Mouse (Mus musculus) midbrain, embryonic 15.5 days (tissue): ENCODE results near the gene Kmt2e. TPM values are rescaled to one million over a fixed set of nuclear protein-coding genes. Genes with fewer than 3 reads are reported as not detected.

Experiments used
- ATAC-seq: fragments of 200-750 bp; cut with Nextera tagmentation; replicated peaks from 2 replicates; pipeline ENCODE4 v1.8.0; 2017; ENCODE audit warnings: moderate TSS enrichment
- H3K27ac ChIP-seq: fragments of 300-500 bp; sonication (generic); 2 replicates; pipeline ENCODE4 v1.5.1; 2015; ENCODE audit warnings: mild to moderate bottlenecking, inconsistent platforms
- H3K27me3 ChIP-seq: fragments of 300-500 bp; sonication (generic); replicated peaks from 2 replicates; pipeline ENCODE4 v1.6.1; 2015; ENCODE audit warnings: inconsistent platforms
- H3K36me3 ChIP-seq: fragments of 300-500 bp; sonication (generic); replicated peaks from 2 replicates; pipeline ENCODE4 v1.6.1; 2015; ENCODE audit warnings: inconsistent platforms
- H3K4me1 ChIP-seq: fragments of 300-500 bp; sonication (generic); 2 replicates; pipeline ENCODE4 v1.6.1; 2015; ENCODE audit warnings: inconsistent platforms
- H3K4me2 ChIP-seq: fragments of 300-500 bp; sonication (generic); 2 replicates; pipeline ENCODE4 v1.6.1; 2015; ENCODE audit warnings: inconsistent platforms, mild to moderate bottlenecking, moderate library complexity
- H3K4me3 ChIP-seq: fragments of 300-500 bp; sonication (generic); 2 replicates; pipeline ENCODE4 v1.5.1; 2015; ENCODE audit warnings: mild to moderate bottlenecking, inconsistent platforms
- H3K9ac ChIP-seq: fragments of 300-500 bp; sonication (generic); 2 replicates; pipeline ENCODE4 v1.6.1; 2015; ENCODE audit warnings: mild to moderate bottlenecking, inconsistent platforms
- H3K9me3 ChIP-seq: fragments of 300-500 bp; sonication (generic); 2 replicates; pipeline ENCODE4 v1.6.1; 2016; ENCODE audit warnings: inconsistent platforms
- WGBS: fragments of 180-500 bp; shearing (Covaris S2); methylation state at CpG from one replicate; pipeline ENCODE4 v1.1.7; 2015; ENCODE audit warnings: mixed read lengths; 5-methylcytosine and 5-hydroxymethylcytosine counted together
- polyA plus RNA-seq: library from polyadenylated mRNA; unstranded; fragments of >200 nt; fragmentation: Nextera tagmentation; extraction: Ambion mirVana; gene quantifications from 2 replicates; pipeline ENCODE4 v1.2.1, GENCODE M21; 2015

The Kmt2e gene
- polyA plus RNA-seq, 1 experiment from 2014 or later: 181 TPM

- Histone ChIP-seq H3K4me3 (no peak overlapping the region), H3K27ac (no peak overlapping the region)
- ATAC-seq: no peak
Measured at GRCm38 (mm10) chr5:23420410-23420809, 13.8 kb upstream of the Kmt2e start.

GRCm38 (mm10) chr5:23421440-23421839 is 12.8 kb upstream of the Kmt2e start:
- no peak overlapping the region for H3K4me3 ChIP-seq
- no peaks in the 10 kb centered on the region for H3K9me3 ChIP-seq
- H3K9ac ChIP-seq: no peak overlapping the region
- H3K4me1 ChIP-seq: peaks cover 64% of the 10 kb centered on the region
- H3K27me3 ChIP-seq: no peaks in the 10 kb centered on the region
- 0 out of 2 replicates have a peak, but pooled peaks cover 8% of the 10 kb centered on the region for H3K36me3 ChIP-seq
- 87% methylated on average over 2 of the region's 2 CpGs for WGBS
- no peak for ATAC-seq
- no peak overlapping the region for H3K27ac ChIP-seq
- H3K4me2 ChIP-seq: no peak overlapping the region

More at GRCm38 (mm10) chr5:23420410-23420809, 13.8 kb upstream of the Kmt2e start:
- no peak overlapping the region for H3K9ac ChIP-seq
- no peaks in the 10 kb centered on the region for H3K9me3 ChIP-seq
- WGBS: 33% methylated on average over 1 of the region's 1 CpGs
- H3K27me3 ChIP-seq: no peaks in the 10 kb centered on the region
- no peak overlapping the region for H3K4me2 ChIP-seq
- H3K4me1 ChIP-seq: peaks cover 63% of the 10 kb centered on the region
- 0 out of 2 replicates have a peak, but pooled peaks cover 8% of the 10 kb centered on the region for H3K36me3 ChIP-seq

GRCm38 (mm10) chr5:23423036-23423435 is 11.2 kb upstream of the Kmt2e start:
- Histone ChIP-seq H3K4me3 (no peak overlapping the region), H3K36me3 (0 out of 2 replicates have a peak, but pooled peaks cover 8% of the 10 kb centered on the region), H3K27ac (no peak overlapping the region), H3K9me3 (no peaks in the 10 kb centered on the region), H3K27me3 (no peaks in the 10 kb centered on the region), H3K9ac (no peak overlapping the region), H3K4me2 (no peak overlapping the region), H3K4me1 (peaks cover 60% of the 10 kb centered on the region)
- WGBS: 83% methylated on average over 3 of the region's 3 CpGs
- ATAC-seq: no peak

DNA sequence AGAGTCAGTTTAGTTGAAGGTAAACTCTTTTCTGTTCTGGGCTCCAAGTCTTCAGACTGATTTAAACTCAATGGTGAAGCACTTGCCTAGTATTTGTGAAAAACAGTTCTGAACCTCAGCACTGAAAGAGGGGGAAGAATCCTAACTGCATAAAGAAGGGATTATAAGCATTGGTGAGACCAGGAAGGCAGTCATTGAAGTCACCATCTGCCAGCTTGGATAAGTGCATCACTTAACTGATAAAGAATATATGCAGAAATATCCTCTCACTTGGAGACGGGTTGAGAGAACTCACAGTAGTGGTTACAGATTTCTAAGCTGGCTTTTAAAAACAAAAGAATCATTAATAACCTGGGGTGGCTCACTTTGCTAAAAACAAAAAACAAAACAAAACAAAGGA is 6.7 kb upstream of the Kmt2e start:
- WGBS: 19% methylated on average over 1 of the region's 1 CpGs
- no peaks in the 10 kb centered on the region for H3K27me3 ChIP-seq
- no peaks in the 10 kb centered on the region for H3K9me3 ChIP-seq
- no peak overlapping the region for H3K27ac ChIP-seq
- H3K4me2 ChIP-seq: peak overlapping the region; percentile 59; the same call in 1 of the 2 replicates
- no peak overlapping the region for H3K4me3 ChIP-seq
- H3K9ac ChIP-seq: no peak overlapping the region
- no peak for ATAC-seq
- peaks cover 58% of the 10 kb centered on the region for H3K4me1 ChIP-seq
- H3K36me3 ChIP-seq: 0 out of 2 replicates have a peak, but pooled peaks cover 8% of the 10 kb centered on the region

DNA sequence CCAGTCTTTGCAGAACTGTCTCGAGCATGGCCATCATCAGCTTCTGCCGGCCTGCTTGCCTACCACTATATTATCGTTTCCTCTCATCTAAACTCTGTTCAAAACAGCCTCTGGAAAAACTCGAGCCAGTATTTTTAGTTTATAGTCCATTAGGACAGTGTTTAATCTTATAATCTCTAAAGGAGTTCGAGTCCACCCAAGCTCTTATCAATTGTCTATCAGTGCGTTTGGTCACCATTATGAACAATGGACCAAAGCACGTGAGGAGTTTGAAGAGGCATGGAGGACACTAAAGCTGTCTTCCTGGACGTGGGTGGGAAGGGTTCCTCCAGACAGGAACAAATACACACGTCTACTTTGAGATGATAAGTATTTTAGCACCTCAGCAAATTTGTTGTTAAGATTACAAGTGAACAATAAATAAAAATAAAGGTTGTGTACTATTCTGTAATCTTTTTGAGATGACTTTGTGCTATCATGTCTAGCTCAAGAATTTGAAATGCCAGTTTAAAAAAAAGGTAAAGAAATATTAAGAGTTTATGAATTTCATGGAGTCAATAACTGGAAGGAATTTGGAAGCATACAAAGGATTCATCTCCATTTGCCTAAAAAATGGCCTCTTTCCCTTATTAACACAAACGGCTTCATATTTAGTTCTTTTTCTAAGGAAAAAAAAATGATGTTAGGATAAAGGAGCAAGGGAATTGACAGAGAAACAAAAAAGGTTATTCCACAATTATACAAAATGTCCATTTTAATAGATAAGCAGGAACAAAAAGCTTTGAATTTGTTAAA is 3.0 kb upstream of the Kmt2e start:
- H3K4me1 ChIP-seq: peaks cover 37% of the 10 kb centered on the region
- peak overlapping the region; percentile 40 for H3K9ac ChIP-seq
- H3K27me3 ChIP-seq: no peaks in the 10 kb centered on the region
- 6% methylated on average over 10 of the region's 10 CpGs for WGBS
- peak overlapping the region; percentile 79 for H3K27ac ChIP-seq
- H3K4me2 ChIP-seq: peak overlapping the region; percentile 59
- H3K36me3 ChIP-seq: no peaks in the 10 kb centered on the region
- no peak for ATAC-seq
- H3K4me3 ChIP-seq: peak overlapping the region; percentile 63
- no peaks in the 10 kb centered on the region for H3K9me3 ChIP-seq

GRCm38 (mm10) chr5:23431948-23432707 is 2.1 kb upstream of the Kmt2e start:
- no peak for ATAC-seq
- H3K36me3 ChIP-seq: no peaks in the 10 kb centered on the region
- peak overlapping the region; percentile 63 for H3K4me3 ChIP-seq
- peak overlapping the region; percentile 59 for H3K4me2 ChIP-seq
- H3K4me1 ChIP-seq: peaks cover 31% of the 10 kb centered on the region
- H3K27me3 ChIP-seq: no peaks in the 10 kb centered on the region
- H3K27ac ChIP-seq: peak overlapping the region; percentile 99
- no peaks in the 10 kb centered on the region for H3K9me3 ChIP-seq
- 1% methylated on average over 10 of the region's 10 CpGs for WGBS
- H3K9ac ChIP-seq: peak overlapping the region; percentile 94

DNA sequence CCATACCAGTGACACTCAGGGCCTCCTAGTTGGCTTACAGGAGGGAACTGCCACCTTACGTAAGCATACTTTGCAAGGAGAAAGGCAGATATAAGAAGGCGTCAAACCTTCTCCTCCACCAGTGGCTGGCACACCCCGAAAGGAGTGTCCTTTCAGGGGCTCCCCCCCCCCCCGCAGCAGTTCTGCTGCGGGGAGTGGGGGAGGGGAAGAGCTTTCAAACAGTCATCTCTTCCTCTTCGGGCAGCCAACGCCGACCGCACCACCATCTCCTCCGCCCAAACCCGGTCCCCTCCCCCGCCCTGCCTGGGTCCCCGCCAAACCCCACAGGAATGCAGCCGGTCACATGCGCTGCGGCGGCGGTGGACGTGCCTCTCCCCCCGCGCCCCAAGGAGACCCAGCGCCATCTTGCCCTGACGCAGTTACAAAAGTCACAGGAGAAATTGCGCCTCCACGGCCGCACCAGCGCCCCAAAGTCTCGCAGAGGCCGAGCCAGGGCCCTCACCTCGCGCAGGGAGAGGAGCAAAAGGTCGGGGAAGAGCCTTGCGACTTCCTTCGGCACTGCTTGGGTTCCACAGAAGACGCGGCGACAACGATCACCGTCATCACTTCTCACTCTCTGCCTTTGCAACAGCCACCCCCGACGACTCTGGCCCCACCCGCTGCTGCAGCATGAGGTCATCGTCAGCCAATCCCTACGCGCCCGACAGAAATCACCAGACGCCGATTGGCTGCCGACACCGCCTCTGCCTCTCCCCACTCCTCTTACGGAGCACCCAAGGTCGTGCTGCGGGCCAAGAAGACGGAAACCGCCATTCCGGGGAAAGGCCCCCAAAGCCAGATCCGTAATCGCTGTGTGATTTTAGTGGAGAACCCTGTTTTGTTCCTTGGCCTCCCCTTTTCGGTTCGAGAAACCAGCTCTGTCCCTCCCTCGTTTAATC is 1.3 kb upstream of the Kmt2e start:
- under 1% methylated on average over 60 of the region's 61 CpGs for WGBS
- Histone ChIP-seq H3K4me3 (peak overlapping the region; percentile 63), H3K36me3 (no peaks in the 10 kb centered on the region), H3K4me2 (peak overlapping the region; percentile 80), H3K9ac (peak overlapping the region; percentile 94), H3K9me3 (no peaks in the 10 kb centered on the region), H3K4me1 (peaks cover 30% of the 10 kb centered on the region), H3K27me3 (no peaks in the 10 kb centered on the region), H3K27ac (peak overlapping the region; percentile 99)
- peak; percentile 93 for ATAC-seq

DNA sequence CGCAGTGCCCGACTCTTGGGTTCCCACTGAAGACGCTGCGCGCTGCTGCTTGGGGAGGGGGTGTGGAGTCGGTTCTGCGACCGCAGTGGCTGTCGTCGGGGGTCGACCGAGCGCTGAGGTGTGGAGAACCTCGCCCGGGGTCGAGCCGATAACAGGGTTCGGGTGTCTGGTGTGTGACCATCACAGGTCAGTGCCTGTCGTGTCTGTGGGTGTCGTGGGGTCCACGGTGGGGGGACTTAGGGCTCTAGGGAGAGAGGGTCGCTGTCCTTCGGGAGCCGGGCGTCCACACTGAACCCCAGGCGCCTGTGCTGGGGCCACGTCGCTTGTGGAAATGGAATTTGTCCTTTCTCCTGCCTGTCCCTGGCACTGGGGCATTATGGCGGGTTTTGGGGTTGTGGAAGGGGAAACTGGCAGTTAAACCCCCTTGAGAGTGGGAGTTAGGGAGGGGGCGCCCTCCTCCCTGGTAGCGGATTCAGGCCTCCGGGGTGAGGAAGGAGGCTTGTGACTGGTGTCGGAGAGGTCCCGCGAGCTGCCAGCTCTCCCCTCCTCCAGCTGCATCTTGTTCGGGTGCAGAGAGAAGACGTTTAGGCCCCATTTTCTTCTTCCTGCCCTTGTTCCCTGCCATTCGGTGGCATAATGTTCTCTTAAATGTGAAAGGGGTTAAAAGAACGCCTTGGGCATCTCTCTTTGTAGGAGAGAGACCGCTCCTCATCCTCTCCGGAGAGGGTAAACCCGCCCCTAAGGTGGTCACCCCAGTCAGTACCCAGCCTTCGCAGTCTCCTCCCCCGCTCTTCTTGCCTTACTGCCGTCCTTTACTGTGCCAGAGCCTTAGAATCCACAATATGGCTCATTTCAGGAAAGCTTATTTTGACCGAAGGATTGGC is 599 bp downstream of the Kmt2e start:
- Histone ChIP-seq H3K9ac (peak overlapping the region; percentile 94), H3K27ac (peak overlapping the region; percentile 99), H3K36me3 (no peaks in the 10 kb centered on the region), H3K9me3 (no peaks in the 10 kb centered on the region), H3K27me3 (no peaks in the 10 kb centered on the region), H3K4me1 (peaks cover 23% of the 10 kb centered on the region), H3K4me3 (peak overlapping the region; percentile 63), H3K4me2 (peak overlapping the region; percentile 80)
- ATAC-seq: no peak; the same call in 1 of the 2 replicates
- under 1% methylated on average over 46 of the region's 46 CpGs for WGBS

DNA sequence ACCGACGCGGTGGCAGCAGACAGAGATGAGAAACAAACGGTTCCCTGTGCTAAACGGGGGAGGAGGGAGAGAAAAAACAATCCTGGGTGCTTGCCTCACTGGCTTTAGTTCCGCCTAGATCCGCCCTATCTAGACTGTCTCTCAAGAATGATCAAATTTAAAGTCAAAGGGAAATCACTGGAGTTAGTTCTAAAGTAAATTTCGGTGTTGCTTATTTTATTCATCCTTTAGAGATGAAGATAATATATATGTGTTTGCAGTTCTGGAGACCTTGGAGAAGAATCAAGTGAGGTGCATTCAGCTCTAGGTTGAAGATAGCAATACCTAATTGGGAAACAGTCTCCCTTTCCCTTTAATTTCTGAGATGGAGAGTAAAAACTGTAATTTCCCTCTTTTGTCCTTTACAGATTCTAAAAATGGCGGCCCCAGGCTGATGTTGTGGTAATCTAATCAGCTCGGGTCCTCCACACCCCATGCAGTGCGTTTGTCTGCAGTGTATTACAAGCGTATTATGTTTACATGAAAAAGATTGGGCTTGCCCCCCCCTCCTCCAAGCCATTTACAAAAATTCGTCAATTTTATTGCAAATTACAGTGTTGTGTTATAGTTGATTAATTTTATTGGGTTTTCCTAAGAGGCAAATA is 1.4 kb downstream of the Kmt2e start:
- WGBS: 0% methylated on average over 13 of the region's 13 CpGs
- Histone ChIP-seq H3K9ac (peak overlapping the region; percentile 94), H3K27ac (peak overlapping the region; percentile 99), H3K4me1 (peaks cover 21% of the 10 kb centered on the region), H3K4me2 (peak overlapping the region; percentile 80), H3K36me3 (no peaks in the 10 kb centered on the region), H3K4me3 (peak overlapping the region; percentile 63), H3K9me3 (no peaks in the 10 kb centered on the region), H3K27me3 (no peaks in the 10 kb centered on the region)
- ATAC-seq: no peak

GRCm38 (mm10) chr5:23436735-23437134 is 2.5 kb downstream of the Kmt2e start:
- Histone ChIP-seq H3K4me2 (peak overlapping the region; percentile 80), H3K27me3 (no peaks in the 10 kb centered on the region), H3K9ac (peak overlapping the region; percentile 94), H3K9me3 (no peaks in the 10 kb centered on the region), H3K36me3 (no peaks in the 10 kb centered on the region), H3K4me3 (peak overlapping the region; percentile 63), H3K4me1 (peaks cover 31% of the 10 kb centered on the region), H3K27ac (no peak overlapping the region)
- WGBS: 16% methylated on average over 2 of the region's 2 CpGs
- ATAC-seq: no peak
